Mouse (Mus musculus): ENCODE measurements around the gene Armc2.

DNA sequence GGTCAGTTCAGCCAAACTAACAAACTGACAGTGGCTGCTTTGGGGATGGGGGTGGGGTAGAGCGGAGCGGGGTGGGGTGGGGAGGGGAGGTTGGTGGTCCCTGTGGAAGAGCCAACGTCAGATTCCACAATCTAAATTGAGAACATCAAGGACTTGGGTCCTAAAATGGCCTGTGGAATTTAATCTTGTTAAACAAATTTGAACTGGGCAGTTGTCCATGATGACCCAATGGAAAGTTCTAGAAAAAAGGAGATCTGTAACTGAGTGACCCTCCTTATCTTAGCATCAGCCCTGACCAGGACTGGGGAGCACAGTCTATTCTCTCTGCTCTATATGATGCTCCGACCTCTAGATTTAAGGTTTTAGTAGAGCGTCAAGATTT lies 26.2 kb downstream of the Armc2 start:
- TF ChIP-seq CTCF (IDR thresholded peaks at IDR 0.05; ENCODE audit: low read depth), result no peak
- TF ChIP-seq EP300 (IDR thresholded peaks at IDR 0.05; ENCODE audit: low read depth), result no peak
